Mouse (Mus musculus): ENCODE data around the gene Rbm5.

- TF ChIP-seq CTCF (conservative IDR thresholded peaks at IDR 0.05 in 1 of 2, IDR thresholded peaks at IDR 0.05 in 1 of 2; ENCODE audit: low read depth in 2 of 2, low read length in 2 of 2) (no peak), TBP (conservative IDR thresholded peaks at IDR 0.05; ENCODE audit: low read depth, low read length) (no peak), RAD21 (IDR thresholded peaks at IDR 0.05; ENCODE audit: low read depth, low read length) (no peak), MAZ (IDR thresholded peaks at IDR 0.05; ENCODE audit: low read depth, low read length) (no peak), EP300 (IDR thresholded peaks at IDR 0.05; ENCODE audit: low read length) (no peak), MAFK (IDR thresholded peaks at IDR 0.05; ENCODE audit: insufficient replicate concordance, low read length) (no peak), ZNF384 (IDR thresholded peaks at IDR 0.05; ENCODE audit: low read depth, low read length) (no peak)
Measured at GRCm38 (mm10) chr9:107729709-107730108, 41.1 kb downstream of the Rbm5 start.
